Mouse (Mus musculus): ENCODE data around the gene Ryr1. TPM values are rescaled to one million over a fixed set of nuclear protein-coding genes. Genes with fewer than 3 reads are reported as not detected.
A peak's percentile ranks its signal among the peaks of the same experiment; 100 is the strongest.

The Ryr1 gene
- total RNA-seq, 2 experiments from 2014 or later: 12.6 to 13.7 TPM

DNA sequence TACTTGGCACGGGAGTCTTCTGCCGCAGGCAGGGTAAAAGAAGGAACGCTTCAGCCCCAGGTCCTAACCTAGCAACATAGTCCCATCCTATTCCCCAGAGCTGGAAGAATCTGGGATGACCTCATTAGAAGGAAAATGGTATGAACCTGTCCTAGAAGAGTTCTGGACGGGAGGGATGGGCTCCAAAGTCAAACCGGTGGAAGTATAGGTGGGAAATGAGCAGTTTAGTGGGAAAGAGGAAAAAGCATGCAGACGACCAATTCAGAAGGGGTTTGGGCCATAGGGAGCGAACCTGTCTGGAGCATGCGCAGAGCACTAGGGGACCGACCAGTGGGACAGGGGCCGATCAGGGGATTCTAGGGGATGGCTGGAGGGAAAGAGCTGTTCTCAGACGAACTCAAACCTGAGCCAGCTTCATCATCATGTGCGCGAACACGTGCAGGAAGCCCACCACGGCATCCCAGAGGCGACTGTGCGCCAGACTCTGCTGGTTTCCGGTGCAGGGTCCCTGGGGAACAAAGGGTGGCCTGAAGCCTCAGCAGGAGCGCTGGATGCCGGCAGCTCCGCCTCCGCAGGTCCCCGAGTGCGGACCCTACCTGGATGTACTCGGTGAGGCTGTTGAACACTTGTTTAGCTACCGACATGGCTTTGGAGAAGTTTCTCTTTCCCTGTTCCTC, 84.9 kb downstream of the Ryr1 start:
- peak in 1 of 2 experiments; percentile 42 for DNase-seq (ENCODE audit: low spot score in 2 of 2)

DNA sequence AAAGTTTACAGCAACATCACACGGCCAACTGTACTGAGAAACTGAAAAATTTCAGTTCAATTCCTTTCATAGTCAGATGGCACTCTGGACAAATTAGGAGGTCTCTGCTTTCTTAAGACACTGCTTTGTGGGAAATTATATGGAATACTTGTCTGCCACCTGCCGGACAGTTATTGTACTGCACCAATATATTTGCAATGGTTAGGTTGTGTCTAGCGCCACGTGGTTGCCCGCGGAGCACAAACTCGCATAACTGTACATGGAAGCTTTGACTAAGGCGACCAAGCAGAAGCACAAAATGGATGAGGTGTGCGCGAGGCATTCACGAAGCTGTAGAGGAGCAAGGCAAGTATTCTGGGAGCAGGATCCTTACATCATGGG, 85.4 kb downstream of the Ryr1 start:
- DNase-seq (ENCODE audit: low spot score in 2 of 2): peak; percentile 92 to 94

DNA sequence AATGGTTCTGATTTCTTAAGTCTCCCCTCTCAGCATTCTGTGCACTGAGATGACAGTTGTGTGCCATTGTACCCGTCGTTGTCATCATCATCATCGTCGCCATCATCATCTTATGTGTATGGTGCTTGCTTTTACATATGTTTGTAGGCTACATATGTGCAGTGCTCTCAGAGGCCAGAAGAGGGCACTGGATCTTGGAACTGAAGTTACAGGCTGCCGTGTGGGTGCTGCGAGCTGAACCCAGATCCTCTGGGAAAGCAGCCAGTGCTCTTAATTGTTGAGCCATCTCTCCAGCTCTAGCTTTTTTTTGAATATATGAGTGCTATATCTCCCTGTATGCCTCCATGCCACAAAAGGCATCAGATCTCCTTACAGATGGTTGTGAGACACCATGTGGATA, 87.7 kb downstream of the Ryr1 start:
- DNase-seq (ENCODE audit: low spot score in 2 of 2): no peak

DNA sequence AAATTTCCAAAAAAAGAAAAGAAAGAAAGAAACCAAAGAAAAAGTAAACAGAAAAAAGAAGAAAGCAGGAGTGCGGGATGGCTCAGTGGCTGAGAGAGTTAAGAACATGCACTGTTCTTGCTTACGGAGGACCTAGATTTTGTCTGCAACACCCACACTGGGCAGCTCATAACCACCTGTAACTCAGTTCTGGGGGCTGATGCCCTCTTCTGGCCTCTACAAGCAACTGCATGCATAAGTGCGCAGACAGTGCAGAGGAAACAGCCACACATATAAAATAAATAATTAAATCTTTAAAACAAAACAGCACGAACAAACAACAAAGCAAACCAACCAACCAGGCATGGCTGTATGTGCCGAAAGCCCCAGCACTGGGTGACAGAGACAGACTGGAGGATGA, 92.3 kb downstream of the Ryr1 start:
- DNase-seq (ENCODE audit: low spot score in 2 of 2): no peak

DNA sequence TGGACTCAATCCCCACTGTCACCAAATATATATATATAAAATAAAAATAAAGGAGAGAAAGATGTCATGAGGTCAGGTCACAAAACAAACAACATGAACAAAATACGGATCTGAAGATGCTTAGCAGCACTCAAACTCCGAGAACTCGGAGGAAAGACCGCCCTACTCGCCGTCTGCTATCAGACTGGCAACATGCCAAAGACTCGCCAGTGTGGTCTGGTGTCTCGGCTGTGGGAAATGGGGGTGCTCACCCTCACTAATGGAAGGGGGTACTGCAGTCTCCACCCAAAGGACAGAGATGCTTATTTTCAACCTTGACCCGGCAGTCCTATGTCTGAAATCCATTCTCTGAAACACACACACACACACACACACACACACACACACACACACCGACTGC, 93.3 kb downstream of the Ryr1 start:
- DNase-seq (ENCODE audit: low spot score in 2 of 2): no peak

DNA sequence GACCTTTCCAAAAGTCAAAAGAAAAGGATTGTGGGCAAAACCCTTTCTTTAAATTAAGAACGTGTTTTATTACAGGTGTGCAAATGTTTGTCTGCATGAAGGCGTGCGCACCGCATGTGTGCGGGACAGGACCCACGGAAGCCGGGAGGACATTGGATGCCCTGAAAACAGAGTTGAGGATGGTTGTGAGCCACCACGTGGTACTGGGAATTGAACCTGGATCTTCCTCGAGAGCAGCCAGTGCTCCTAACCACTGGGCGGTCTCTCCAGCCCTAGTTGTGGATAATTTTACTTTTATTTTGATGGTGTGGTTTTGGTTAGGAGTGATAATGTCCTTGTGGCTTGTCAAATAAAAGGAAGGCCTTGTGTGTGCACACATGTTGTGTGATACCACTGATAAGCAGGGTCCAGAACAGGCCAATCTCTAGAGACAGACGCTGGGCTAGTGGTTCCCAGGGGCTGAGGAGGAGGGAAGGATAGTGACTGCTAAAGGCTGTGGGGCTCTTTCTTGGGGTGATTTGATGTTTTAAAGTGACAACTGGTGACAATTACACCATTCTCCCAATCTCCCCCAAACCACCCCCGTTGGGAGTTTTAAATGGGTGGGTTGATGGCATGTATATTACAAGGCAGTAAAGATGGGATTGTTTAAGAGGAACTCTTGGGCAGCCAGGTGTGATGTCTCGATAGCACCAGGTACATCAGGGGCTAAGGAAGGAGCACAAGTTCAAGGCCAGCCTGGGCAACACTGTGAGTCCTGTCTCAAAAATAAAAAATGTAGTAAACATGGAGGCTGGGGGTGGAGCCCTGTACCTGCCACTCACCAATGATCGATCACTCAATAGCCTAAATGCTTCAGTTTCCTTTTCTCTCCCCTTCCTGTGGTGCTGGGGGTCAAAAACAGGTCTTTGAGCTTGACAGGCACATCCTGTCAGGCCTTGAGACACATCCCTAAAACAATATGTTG, 95.0 kb downstream of the Ryr1 start:
- no peak for DNase-seq (ENCODE audit: low spot score in 2 of 2)

DNA sequence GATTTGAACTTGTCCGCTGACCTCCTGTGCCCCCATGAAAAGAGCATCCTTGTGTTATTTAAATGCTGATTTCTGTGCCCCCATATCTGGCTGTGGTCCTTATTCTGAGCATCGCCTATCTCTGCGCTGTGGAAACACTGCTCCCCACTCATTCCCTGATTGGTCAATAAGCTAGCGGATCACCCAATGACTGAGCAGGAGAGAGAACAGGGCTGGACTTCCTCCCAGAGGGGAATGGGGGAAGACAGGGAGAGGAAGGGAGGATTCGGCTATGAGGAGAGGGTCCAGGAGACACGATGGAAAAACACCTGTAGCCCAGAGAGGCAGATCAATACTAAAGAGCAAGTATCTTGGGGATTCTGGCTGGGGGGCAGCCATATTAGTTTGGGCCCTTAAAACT, 96.2 kb downstream of the Ryr1 start:
- no peak for DNase-seq (ENCODE audit: low spot score in 2 of 2)

DNA sequence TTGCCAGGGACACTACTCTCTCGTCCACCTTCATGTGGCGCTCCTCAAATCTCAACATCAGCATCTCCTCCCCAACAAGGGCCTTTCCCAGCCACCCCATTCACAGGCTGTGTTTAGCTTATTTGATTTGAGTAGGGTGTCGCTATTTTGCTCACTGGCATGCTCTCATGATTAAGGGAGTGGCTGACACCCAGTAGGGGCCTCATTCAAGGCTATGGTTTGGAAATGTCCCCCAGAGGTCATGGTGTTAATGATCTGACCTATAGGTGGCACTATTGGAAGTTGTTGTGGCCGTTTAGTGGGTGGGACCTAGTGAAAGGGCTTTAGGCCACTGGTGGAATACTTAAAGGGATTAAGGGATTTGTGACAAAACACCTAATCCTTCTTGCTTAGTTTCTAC, 98.2 kb downstream of the Ryr1 start:
- no peak for DNase-seq (ENCODE audit: low spot score in 2 of 2)

DNA sequence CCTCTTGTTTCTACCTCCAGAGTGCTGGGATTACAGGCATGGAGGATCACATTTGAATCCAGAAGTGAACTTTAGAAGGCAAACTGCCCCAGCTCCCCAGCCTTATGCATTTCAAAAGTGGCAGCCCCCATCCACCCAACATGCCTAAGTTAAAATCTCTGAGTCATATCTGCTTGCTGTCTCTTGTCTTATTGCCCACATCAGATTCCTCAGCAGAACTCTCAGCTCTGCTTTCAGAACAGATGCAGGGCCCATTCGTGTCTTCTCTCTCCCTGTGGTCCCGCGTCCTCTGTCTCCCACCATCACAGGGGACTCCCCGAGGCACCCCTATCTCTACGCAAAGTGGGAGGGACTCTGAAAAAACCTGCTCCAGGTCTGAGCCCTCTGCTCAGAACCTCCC, 98.8 kb downstream of the Ryr1 start:
- DNase-seq (ENCODE audit: low spot score in 2 of 2): no peak

DNA sequence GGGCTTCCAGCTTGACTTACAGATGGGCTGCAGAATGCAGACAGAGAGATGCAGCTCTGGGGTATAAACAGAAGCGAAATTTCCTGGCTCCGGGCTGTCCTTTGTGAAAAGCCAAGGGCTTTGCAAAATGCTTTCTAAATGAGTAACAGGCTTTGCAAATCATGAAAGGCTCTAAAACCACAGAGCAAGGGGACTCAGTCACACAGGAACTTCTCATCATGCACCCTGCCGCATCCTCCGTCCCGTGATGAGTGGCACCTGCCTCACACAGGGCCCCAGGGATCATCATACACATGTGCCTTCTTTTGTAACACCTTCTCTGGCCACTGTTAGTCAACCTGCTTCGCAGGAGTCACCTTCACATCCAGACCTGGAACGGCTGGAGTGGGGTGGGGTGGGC, 99.4 kb downstream of the Ryr1 start:
- DNase-seq (ENCODE audit: low spot score in 2 of 2): no peak

DNA sequence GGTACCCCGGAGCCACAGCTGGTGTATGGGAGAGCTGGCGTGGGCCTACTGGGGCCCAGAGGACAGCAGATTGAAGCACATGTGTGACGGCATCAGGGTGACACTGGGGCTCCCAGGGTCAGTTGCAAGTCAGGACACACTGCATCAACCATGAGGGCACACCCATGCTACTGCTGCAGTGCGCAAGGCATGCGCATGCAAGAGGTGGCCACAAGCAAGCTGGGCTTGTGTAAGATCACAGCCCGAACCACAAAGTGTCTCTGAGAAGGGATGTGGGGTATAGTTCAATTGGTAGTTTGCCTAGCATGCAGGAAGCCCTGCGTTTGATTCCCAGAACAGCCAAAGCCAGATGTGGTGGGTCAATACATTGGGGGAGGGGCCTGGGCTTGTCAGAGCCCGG, 101.5 kb downstream of the Ryr1 start:
- no peak for DNase-seq (ENCODE audit: low spot score in 2 of 2)

DNA sequence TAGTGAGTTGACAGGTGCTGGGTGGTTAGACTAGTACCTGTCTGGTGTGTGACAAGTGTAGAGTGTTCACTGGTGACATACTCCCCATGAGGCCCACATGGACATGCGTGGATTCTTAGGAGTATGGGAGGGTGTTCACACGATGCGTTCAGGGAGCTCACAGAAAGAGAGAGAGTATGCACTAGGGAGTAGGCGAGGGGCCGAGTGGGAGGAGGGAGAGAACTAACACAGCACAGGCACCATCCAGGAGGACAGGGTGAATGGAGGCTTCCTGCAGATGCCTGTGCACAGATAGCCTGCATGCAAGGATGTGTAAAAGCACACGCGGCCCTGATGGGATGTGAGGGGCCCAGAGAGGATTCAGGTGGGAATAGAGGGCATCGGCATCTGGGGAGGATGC, 102.5 kb downstream of the Ryr1 start:
- DNase-seq (ENCODE audit: low spot score in 2 of 2): no peak

DNA sequence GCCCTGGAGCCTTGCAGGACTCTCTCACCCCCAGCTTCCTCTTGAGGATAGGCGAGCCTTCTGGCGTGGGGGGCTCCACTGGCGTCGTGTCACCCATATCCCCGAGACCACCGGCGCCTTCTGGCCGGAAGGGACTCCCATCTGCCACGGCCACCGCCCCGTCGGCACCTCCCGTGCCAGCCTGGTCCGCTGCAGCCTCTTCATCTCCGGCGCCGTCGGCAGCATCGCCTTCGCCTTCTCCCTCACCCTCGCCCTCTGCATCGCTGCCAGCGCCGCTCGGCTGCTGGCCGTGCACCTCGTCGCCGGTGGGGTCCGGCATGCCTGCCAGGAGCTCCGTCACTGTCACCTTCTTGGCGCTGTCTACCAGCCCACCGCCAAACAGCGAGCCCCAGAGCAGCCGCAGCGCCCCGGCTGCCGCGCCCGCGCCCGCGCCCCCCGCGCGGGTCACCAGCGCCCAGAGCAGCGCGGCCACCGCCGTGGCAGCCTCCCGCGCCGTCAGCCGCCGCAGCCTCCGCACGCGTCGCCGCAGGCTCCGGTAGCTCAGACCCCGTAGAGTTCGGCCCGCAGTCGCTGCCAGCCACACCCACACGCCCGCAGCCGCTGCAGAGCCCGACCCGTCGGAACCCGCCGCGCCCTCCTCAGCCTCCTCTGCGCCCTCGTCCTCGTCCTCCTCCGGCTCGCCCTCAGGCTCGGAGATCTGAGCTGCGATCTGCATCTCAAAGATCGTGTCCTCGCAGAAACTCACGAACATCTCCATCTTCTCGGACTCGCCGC, 105.3 kb downstream of the Ryr1 start:
- no peak for DNase-seq (ENCODE audit: low spot score in 2 of 2)

DNA sequence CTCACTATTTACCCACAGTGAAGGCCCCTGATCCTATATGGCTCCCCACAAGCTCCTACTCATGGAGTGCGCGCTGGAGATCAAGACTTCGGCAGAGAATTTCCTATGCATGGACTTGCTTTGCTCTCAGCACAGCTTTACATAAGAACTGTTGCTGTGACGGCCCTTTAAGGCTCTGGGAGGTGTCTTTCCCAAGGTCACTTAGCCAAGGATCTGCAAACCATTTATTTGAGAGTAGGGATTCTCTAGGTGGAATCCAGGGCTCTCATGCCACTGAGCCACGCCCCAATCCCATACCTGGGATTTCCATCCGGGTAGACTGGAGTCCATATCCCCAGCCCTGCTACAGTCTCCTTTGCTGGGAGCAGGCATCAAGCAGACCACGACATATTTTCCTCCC, 107.8 kb downstream of the Ryr1 start:
- DNase-seq (ENCODE audit: low spot score in 2 of 2): no peak

DNA sequence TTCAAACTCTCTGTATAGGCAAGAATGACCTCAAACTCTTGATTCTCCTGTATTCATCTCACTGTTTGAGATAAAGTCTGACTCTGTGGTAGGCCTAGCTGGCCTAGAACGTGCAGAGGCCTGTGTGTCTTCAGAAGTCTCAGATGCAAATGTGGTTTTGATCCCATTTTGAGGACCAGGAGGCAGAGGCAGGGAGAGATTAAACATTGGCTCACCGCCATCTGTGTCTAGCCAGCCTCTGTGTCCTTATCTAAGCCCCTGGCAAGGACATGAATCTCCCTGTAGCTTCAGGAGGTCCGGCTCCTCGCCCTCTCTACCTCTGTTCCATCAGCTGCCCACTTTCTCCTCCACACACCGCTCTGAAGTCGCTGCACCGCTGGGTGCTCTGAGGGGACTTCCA, 108.5 kb downstream of the Ryr1 start:
- no peak for DNase-seq (ENCODE audit: low spot score in 2 of 2)

DNA sequence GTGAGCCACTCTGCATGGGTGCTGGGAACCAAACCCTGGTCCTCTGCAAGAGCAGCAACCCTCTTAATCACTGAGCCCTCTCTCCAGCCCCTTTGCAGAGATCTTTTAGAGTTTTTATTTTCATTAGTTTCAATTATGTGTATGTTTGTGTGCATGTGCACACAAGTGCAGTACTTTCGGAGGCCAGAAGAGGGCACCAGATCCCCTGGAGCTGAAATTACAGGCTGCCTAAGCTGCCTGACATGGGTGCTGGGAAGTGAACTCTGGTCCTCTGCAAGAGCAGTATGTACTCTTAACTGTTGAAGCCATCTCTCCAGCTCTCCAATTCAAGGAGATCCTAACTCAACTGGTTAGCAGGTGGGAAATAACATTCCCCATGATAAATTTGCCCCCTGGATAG, 110.0 kb downstream of the Ryr1 start:
- DNase-seq (ENCODE audit: low spot score in 2 of 2): no peak

DNA sequence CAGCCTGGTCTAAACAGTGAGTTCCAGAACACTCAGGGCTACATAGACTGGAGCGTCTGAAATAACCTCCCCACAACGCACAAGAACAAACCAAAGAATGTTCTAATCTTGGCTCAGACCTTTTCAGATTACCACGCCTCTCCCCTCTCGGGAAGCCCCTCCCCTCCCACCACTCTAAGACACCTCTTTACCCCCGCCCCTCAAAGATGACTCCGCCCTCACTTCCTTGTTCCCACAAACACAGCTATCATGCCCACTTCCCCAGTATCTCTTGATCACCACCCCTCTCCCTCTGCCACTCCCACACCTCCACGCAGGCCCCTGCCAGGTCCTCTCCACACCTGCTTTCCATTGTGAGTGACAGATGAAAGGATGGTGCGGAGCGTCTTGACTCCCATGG, 116.3 kb downstream of the Ryr1 start:
- no peak for DNase-seq (ENCODE audit: low spot score in 2 of 2)

DNA sequence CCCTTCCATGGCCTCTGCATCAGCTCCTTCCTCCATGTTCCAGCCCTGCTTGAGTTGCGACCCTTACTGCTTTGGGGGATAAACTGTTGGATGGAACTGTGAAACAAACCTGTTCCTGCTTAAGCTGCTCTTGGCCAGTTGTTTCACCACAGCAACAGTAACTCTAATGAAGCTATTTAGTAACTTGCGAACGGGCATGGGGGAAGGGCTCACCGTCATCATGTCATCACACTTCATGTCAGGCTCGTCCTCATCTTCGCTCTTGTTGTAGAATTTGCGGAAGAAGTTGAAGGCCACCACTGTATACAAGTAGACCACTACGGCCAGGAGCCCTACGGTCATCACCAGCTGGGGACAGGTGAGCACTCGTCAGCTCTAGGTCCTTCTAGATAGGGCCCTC, 116.8 kb downstream of the Ryr1 start:
- DNase-seq (ENCODE audit: low spot score in 2 of 2): no peak

DNA sequence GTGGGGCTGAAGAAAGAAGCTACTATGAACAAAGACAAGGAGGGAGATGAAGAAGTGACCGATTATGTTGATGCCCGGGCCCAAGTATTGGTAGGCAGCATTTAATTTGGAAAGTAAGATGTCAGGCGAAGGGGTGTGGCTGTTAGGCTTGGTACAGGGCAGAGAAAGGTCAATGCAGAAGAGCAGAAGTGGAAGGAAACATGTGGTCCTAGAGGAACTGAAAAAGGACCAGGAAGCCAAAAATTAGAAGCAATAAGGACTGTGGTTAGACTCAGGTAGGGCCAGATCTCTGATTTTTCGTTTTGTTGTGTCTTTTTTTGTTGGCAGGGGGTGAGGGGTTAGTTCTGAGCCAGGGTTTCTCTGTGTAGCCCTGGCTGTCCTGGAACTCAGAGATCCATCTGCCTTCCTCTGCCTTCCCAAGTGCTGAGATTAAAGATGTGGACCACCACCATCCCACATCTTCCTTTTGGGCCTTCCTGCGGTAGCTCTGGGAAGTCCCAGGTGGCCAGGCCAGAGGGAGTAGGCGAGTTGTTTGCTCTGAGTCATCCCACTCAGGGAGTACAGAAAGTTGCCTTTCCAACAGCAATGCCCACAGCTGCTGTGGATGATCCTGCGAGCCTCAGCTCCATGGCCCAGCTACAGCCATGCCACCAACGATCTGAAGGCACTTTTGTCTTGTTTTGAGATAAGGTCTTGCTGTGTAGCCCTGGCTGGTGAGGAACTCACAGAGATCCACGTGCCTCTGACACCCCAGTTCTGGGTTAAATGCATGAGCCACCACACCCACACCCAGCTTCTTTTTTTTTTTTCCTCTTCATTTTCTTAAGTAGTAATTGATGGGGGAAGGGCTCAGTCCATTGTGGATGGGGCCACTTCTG, 117.5 kb downstream of the Ryr1 start:
- DNase-seq (ENCODE audit: low spot score in 2 of 2): no peak

DNA sequence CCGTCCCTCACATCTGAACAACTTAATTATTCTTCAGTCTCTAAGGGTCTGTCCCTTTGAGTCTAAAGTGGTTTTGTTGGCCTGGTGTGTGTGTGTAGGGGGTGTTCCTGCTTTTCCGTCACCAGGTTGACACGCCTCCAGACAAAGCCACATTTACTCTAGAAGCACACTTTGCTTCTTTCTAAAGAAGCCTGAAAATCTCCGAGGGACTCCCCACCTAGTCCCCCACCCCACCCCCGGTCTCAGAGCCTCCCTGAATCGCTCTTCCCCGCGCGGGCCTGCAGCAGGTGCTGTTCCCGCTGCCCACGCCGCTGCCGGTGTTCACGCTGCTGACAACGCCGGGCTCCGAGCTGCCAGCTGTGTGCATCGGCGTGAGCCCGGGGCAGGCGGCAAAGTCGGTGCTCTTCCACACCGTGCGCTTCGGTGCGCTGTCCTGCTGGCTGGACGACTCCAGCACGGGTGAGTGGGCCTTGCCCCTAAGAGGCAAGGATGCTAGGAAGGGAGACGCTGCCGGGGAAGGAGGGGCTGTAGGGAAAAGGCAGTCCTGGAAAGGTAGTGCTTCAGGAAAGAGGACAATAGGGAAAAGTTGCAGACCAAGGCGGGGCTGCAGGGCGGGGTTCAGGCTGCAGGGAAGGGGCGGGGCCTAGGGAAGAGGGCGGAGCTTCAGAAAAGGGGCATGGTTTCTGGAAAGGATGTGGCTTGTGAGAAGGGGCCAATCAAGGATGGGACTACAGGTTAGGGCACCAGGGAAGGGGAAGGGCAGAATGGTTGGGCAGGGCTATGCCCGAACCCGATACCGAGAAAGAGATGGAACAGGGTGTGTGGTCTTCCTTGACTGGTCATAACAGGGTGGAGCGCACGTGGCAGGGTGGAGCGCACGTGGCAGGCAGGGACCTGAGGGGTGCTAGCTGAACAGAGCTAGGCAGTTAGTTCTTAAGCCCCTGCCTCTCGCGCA, 124.1 kb downstream of the Ryr1 start:
- peak; percentile 47 to 64 for DNase-seq (ENCODE audit: low spot score in 2 of 2)
